Mouse (Mus musculus): ENCODE data around the gene Kifc3. TPM values are rescaled to one million over a fixed set of nuclear protein-coding genes. Genes with fewer than 3 reads are reported as not detected.

Kifc3 gene
- total and polyA plus RNA-seq, 3 experiments: 10.6 to 19.1 TPM; not detected in 1

- Histone ChIP-seq H3K27ac (ENCODE audit: control insufficient read depth, low read depth, low read length) (no peak overlapping the region), H3K79me2 (ENCODE audit: control insufficient read depth, insufficient read depth, low read length, poor library complexity) (no peaks in the 10 kb centered on the region), H3K9ac (ENCODE audit: control insufficient read depth, low read depth, low read length, poor library complexity, severe bottlenecking) (no peak overlapping the region), H3K4me1 (ENCODE audit: control insufficient read depth in 1 of 2, insufficient read depth in 2 of 2, low read length in 2 of 2) (no peaks in the 10 kb centered on the region), H3K9me3 (replicated peaks; ENCODE audit: insufficient read depth, low read length) (no peaks in the 10 kb centered on the region), H3K36me3 (ENCODE audit: control insufficient read depth in 1 of 2, insufficient read depth in 2 of 2, low read length in 2 of 2) (no peaks in the 10 kb centered on the region), H3K27me3 (ENCODE audit: control insufficient read depth in 1 of 2, insufficient read depth in 2 of 2, low read length in 2 of 2) (no peaks in the 10 kb centered on the region), H3K4me3 (ENCODE audit: control insufficient read depth in 1 of 2, insufficient read depth in 1 of 2, low read depth in 2 of 2, low read length in 2 of 2) (no peak overlapping the region)
- TF ChIP-seq CHD2 (IDR thresholded peaks at IDR 0.05; ENCODE audit: low read length): no peak
- TF ChIP-seq GABPA (IDR thresholded peaks at IDR 0.05; ENCODE audit: low read depth, low read length): no peak
- no peak for TF ChIP-seq EP300 (IDR thresholded peaks at IDR 0.05; ENCODE audit: low read depth in 1 of 2, low read length in 2 of 2)
- no peak for TF ChIP-seq JUND (IDR thresholded peaks at IDR 0.05; ENCODE audit: low read depth, low read length)
- TF ChIP-seq UBTF (IDR thresholded peaks at IDR 0.05; ENCODE audit: borderline replicate concordance, insufficient read depth, low read depth, low read length): no peak
- no peak for TF ChIP-seq MYC (IDR thresholded peaks at IDR 0.05; ENCODE audit: low read depth, low read length)
- no peak for TF ChIP-seq HCFC1 (IDR thresholded peaks at IDR 0.05; ENCODE audit: low read depth, low read length)
- TF ChIP-seq GATA1 (IDR thresholded peaks at IDR 0.05; ENCODE audit: low read depth, low read length): no peak
- TF ChIP-seq NELFE (IDR thresholded peaks at IDR 0.05; ENCODE audit: low read depth, low read length): no peak
- no peak for TF ChIP-seq POLR2AphosphoS5 (IDR thresholded peaks at IDR 0.05; ENCODE audit: borderline replicate concordance, low read depth, low read length)
- TF ChIP-seq USF2 (IDR thresholded peaks at IDR 0.05; ENCODE audit: borderline replicate concordance in 1 of 2, insufficient read depth in 1 of 2, low read depth in 1 of 2, low read length in 2 of 2): no peak
- no peak for TF ChIP-seq ZNF384 (IDR thresholded peaks at IDR 0.05; ENCODE audit: low read depth, low read length)
- TF ChIP-seq MAFK (IDR thresholded peaks at IDR 0.05; ENCODE audit: borderline replicate concordance, low read depth, low read length): no peak
- no peak for DNase-seq (ENCODE audit: low read depth, low spot score)
Measured at GRCm38 (mm10) chr8:95093574-95093973, 109.0 kb downstream of the Kifc3 start.

GRCm38 (mm10) chr8:95085432-95086141, 117.0 kb downstream of the Kifc3 start:
- TF ChIP-seq POLR2AphosphoS5 (IDR thresholded peaks at IDR 0.05; ENCODE audit: borderline replicate concordance, low read depth, low read length) (no peak), CHD2 (IDR thresholded peaks at IDR 0.05; ENCODE audit: low read length) (no peak), USF1 (IDR thresholded peaks at IDR 0.05; ENCODE audit: low read depth, low read length) (no peak), RAD21 (IDR thresholded peaks at IDR 0.05; ENCODE audit: low read depth, low read length) (no peak), CHD1 (IDR thresholded peaks at IDR 0.05; ENCODE audit: low read depth, low read length) (no peak), MAZ (IDR thresholded peaks at IDR 0.05; ENCODE audit: low read depth, low read length) (no peak), JUND (IDR thresholded peaks at IDR 0.05; ENCODE audit: low read depth, low read length) (no peak), MAX (IDR thresholded peaks at IDR 0.05; ENCODE audit: low read length) (no peak), UBTF (IDR thresholded peaks at IDR 0.05; ENCODE audit: borderline replicate concordance, insufficient read depth, low read depth, low read length) (no peak), ETS1 (IDR thresholded peaks at IDR 0.05; ENCODE audit: low read depth, low read length) (no peak), E2F4 (IDR thresholded peaks at IDR 0.05; ENCODE audit: borderline replicate concordance, low read depth, low read length) (no peak), TBP (IDR thresholded peaks at IDR 0.05; ENCODE audit: low read depth, low read length) (no peak), NELFE (IDR thresholded peaks at IDR 0.05; ENCODE audit: low read depth, low read length) (no peak), MXI1 (IDR thresholded peaks at IDR 0.05; ENCODE audit: low read depth, low read length) (no peak), ELF1 (IDR thresholded peaks at IDR 0.05; ENCODE audit: low read depth, low read length) (no peak)
- Histone ChIP-seq H3K27ac (ENCODE audit: control insufficient read depth, low read depth, low read length) (no peak overlapping the region), H3K36me3 (ENCODE audit: control insufficient read depth in 1 of 2, insufficient read depth in 2 of 2, low read length in 2 of 2) (no peaks in the 10 kb centered on the region), H3K4me3 (ENCODE audit: control insufficient read depth in 1 of 2, insufficient read depth in 1 of 2, low read depth in 2 of 2, low read length in 2 of 2) (no peak overlapping the region), H3K9ac (ENCODE audit: control insufficient read depth, low read depth, low read length, poor library complexity, severe bottlenecking) (no peak overlapping the region), H3K79me2 (ENCODE audit: control insufficient read depth, insufficient read depth, low read length, poor library complexity) (no peaks in the 10 kb centered on the region; the same call in 1 of the 2 replicates), H3K4me1 (ENCODE audit: control insufficient read depth in 1 of 2, insufficient read depth in 2 of 2, low read length in 2 of 2) (peaks cover 0 to 8% of the 10 kb centered on the region in 2 experiments; a peak in 2 of 4 replicates), H3K9me3 (replicated peaks; ENCODE audit: insufficient read depth, low read length) (no peaks in the 10 kb centered on the region), H3K27me3 (ENCODE audit: control insufficient read depth in 1 of 2, insufficient read depth in 2 of 2, low read length in 2 of 2) (no peaks in the 10 kb centered on the region)
- DNase-seq (ENCODE audit: low read depth, low spot score): no peak

Measured in MEL (cell line).